Mouse (Mus musculus) midbrain, embryonic 15.5 days (tissue): ENCODE results near the gene Cdca5. TPM values are rescaled to one million over a fixed set of nuclear protein-coding genes. Genes with fewer than 3 reads are reported as not detected.
"Not testable (repeated sequence)": the region's sequence is repeated elsewhere in the genome, so short reads cannot be mapped to it uniquely, and the experiment has no call there.

Experiments used
- ATAC-seq: fragments of 200-750 bp; cut with Nextera tagmentation; replicated peaks from 2 replicates; pipeline ENCODE4 v1.8.0; 2017; ENCODE audit warnings: moderate TSS enrichment
- H3K27ac ChIP-seq: fragments of 300-500 bp; sonication (generic); 2 replicates; pipeline ENCODE4 v1.5.1; 2015; ENCODE audit warnings: mild to moderate bottlenecking, inconsistent platforms
- H3K27me3 ChIP-seq: fragments of 300-500 bp; sonication (generic); replicated peaks from 2 replicates; pipeline ENCODE4 v1.6.1; 2015; ENCODE audit warnings: inconsistent platforms
- H3K36me3 ChIP-seq: fragments of 300-500 bp; sonication (generic); replicated peaks from 2 replicates; pipeline ENCODE4 v1.6.1; 2015; ENCODE audit warnings: inconsistent platforms
- H3K4me1 ChIP-seq: fragments of 300-500 bp; sonication (generic); 2 replicates; pipeline ENCODE4 v1.6.1; 2015; ENCODE audit warnings: inconsistent platforms
- H3K4me2 ChIP-seq: fragments of 300-500 bp; sonication (generic); 2 replicates; pipeline ENCODE4 v1.6.1; 2015; ENCODE audit warnings: inconsistent platforms, mild to moderate bottlenecking, moderate library complexity
- H3K4me3 ChIP-seq: fragments of 300-500 bp; sonication (generic); 2 replicates; pipeline ENCODE4 v1.5.1; 2015; ENCODE audit warnings: mild to moderate bottlenecking, inconsistent platforms
- H3K9ac ChIP-seq: fragments of 300-500 bp; sonication (generic); 2 replicates; pipeline ENCODE4 v1.6.1; 2015; ENCODE audit warnings: mild to moderate bottlenecking, inconsistent platforms
- H3K9me3 ChIP-seq: fragments of 300-500 bp; sonication (generic); 2 replicates; pipeline ENCODE4 v1.6.1; 2016; ENCODE audit warnings: inconsistent platforms
- WGBS: fragments of 180-500 bp; shearing (Covaris S2); methylation state at CpG from one replicate; pipeline ENCODE4 v1.1.7; 2015; ENCODE audit warnings: mixed read lengths; 5-methylcytosine and 5-hydroxymethylcytosine counted together
- polyA plus RNA-seq: library from polyadenylated mRNA; unstranded; fragments of >200 nt; fragmentation: Nextera tagmentation; extraction: Ambion mirVana; gene quantifications from 2 replicates; pipeline ENCODE4 v1.2.1, GENCODE M21; 2015

Cdca5 gene
- polyA plus RNA-seq, 1 experiment from 2014 or later, result 5.1 TPM

GRCm38 (mm10) chr19:6118677-6119185 lies 33.9 kb downstream of the Cdca5 start:
- Histone ChIP-seq H3K4me2 (peak overlapping the region; percentile 94), H3K4me3 (peak overlapping the region; percentile 71), H3K9me3 (no peaks in the 10 kb centered on the region), H3K9ac (peak overlapping the region; percentile 75), H3K4me1 (peaks cover 29% of the 10 kb centered on the region), H3K27me3 (no peaks in the 10 kb centered on the region), H3K36me3 (peaks cover 16% of the 10 kb centered on the region), H3K27ac (peak overlapping the region; percentile 93)
- WGBS, result 2% methylated on average over 8 of the region's 8 CpGs
- ATAC-seq, result peak; percentile 61

- no peak overlapping the region for H3K9ac ChIP-seq
- H3K27ac ChIP-seq, result no peak overlapping the region
- peaks cover 27% of the 10 kb centered on the region for H3K4me1 ChIP-seq
- H3K9me3 ChIP-seq, result no peaks in the 10 kb centered on the region
- H3K36me3 ChIP-seq, result no peaks in the 10 kb centered on the region; the same call in 1 of the 2 replicates
- no peak overlapping the region for H3K4me2 ChIP-seq
- 32% methylated on average over 19 of the region's 19 CpGs for WGBS
- no peak overlapping the region for H3K4me3 ChIP-seq
- no peaks in the 10 kb centered on the region for H3K27me3 ChIP-seq
- no peak for ATAC-seq
Observed at GRCm38 (mm10) chr19:6121761-6122160, 37.0 kb downstream of the Cdca5 start.

GRCm38 (mm10) chr19:6123330-6123729 lies 38.5 kb downstream of the Cdca5 start:
- Histone ChIP-seq H3K36me3 (no peaks in the 10 kb centered on the region; the same call in 1 of the 2 replicates), H3K9ac (no peak overlapping the region), H3K4me2 (no peak overlapping the region), H3K9me3 (no peaks in the 10 kb centered on the region), H3K4me1 (peaks cover 20% of the 10 kb centered on the region), H3K27ac (no peak overlapping the region), H3K4me3 (no peak overlapping the region), H3K27me3 (no peaks in the 10 kb centered on the region)
- 75% methylated on average over 8 of the region's 8 CpGs for WGBS
- ATAC-seq, result no peak

- peaks cover 13% of the 10 kb centered on the region for H3K4me1 ChIP-seq
- no peaks in the 10 kb centered on the region for H3K9me3 ChIP-seq
- no peak overlapping the region for H3K4me3 ChIP-seq
- no peaks in the 10 kb centered on the region for H3K27me3 ChIP-seq
- no peak overlapping the region for H3K27ac ChIP-seq
- H3K4me2 ChIP-seq, result no peak overlapping the region
- 72% methylated on average over 2 of the region's 2 CpGs for WGBS
- no peak for ATAC-seq
- no peak overlapping the region for H3K9ac ChIP-seq
- H3K36me3 ChIP-seq, result no peaks in the 10 kb centered on the region; the same call in 1 of the 2 replicates
Observed at GRCm38 (mm10) chr19:6124898-6125297, 40.1 kb downstream of the Cdca5 start.

GRCm38 (mm10) chr19:6126289-6126688 lies 41.5 kb downstream of the Cdca5 start:
- H3K27me3 ChIP-seq, result no peaks in the 10 kb centered on the region
- H3K4me1 ChIP-seq, result peaks cover 12% of the 10 kb centered on the region
- 24% methylated on average over 4 of the region's 4 CpGs for WGBS
- no peak overlapping the region for H3K9ac ChIP-seq
- H3K4me3 ChIP-seq, result no peak overlapping the region
- ATAC-seq, result no peak
- no peak overlapping the region for H3K4me2 ChIP-seq
- H3K36me3 ChIP-seq, result no peaks in the 10 kb centered on the region
- no peak overlapping the region for H3K27ac ChIP-seq
- no peaks in the 10 kb centered on the region for H3K9me3 ChIP-seq

- H3K4me3 ChIP-seq, result peak overlapping the region; percentile 55
- H3K36me3 ChIP-seq, result no peaks in the 10 kb centered on the region
- H3K9me3 ChIP-seq, result no peaks in the 10 kb centered on the region
- 73% methylated on average over 10 of the region's 10 CpGs for WGBS
- peaks cover 12% of the 10 kb centered on the region for H3K4me1 ChIP-seq
- ATAC-seq, result no peak
- H3K4me2 ChIP-seq, result peak overlapping the region; percentile 56
- peak overlapping the region; percentile 93 for H3K27ac ChIP-seq
- H3K9ac ChIP-seq, result 0 out of 2 replicates have a peak overlapping the region, but pooled peaks have one; percentile 67
- no peaks in the 10 kb centered on the region for H3K27me3 ChIP-seq
Observed at GRCm38 (mm10) chr19:6126789-6127580, 42.2 kb downstream of the Cdca5 start.

GRCm38 (mm10) chr19:6127760-6128341 lies 43.1 kb downstream of the Cdca5 start, which contains the start of gene Snx15:
Snx15 (minus strand) TSS chr19:6128304.
- no peaks in the 10 kb centered on the region for H3K9me3 ChIP-seq
- no peaks in the 10 kb centered on the region for H3K36me3 ChIP-seq
- H3K4me3 ChIP-seq, result peak within 1 kb of the TSS; percentile 55
- under 1% methylated on average over 32 of the region's 32 CpGs for WGBS
- no peaks in the 10 kb centered on the region for H3K27me3 ChIP-seq
- peak within 1 kb of the TSS; percentile 56 for H3K4me2 ChIP-seq
- peak within 1 kb of the TSS; percentile 93 for H3K27ac ChIP-seq
- H3K9ac ChIP-seq, result peak within 1 kb of the TSS; percentile 67
- H3K4me1 ChIP-seq, result peaks cover 12% of the 10 kb centered on the region
- ATAC-seq, result peak; percentile 95

GRCm38 (mm10) chr19:6130414-6131128 lies 45.8 kb downstream of the Cdca5 start:
- not testable (repeated sequence) for H3K36me3 ChIP-seq, H3K4me2 ChIP-seq, H3K27ac ChIP-seq, ATAC-seq, H3K27me3 ChIP-seq, H3K4me3 ChIP-seq, H3K9ac ChIP-seq, H3K9me3 ChIP-seq
- H3K4me1 ChIP-seq, result peaks cover 12% of the 10 kb centered on the region
- WGBS, result 81% methylated on average over 7 of the region's 7 CpGs

GRCm38 (mm10) chr19:6132171-6132827 lies 47.5 kb downstream of the Cdca5 start:
- WGBS, result 89% methylated on average over 7 of the region's 7 CpGs
- H3K4me1 ChIP-seq, result peaks cover 8% of the 10 kb centered on the region
- H3K9ac ChIP-seq, result no peak overlapping the region
- ATAC-seq, result no peak
- peaks cover 11% of the 10 kb centered on the region; the same call in 1 of the 2 replicates for H3K36me3 ChIP-seq
- H3K9me3 ChIP-seq, result no peaks in the 10 kb centered on the region
- H3K27ac ChIP-seq, result no peak overlapping the region
- H3K4me3 ChIP-seq, result no peak overlapping the region
- no peak overlapping the region for H3K4me2 ChIP-seq
- H3K27me3 ChIP-seq, result no peaks in the 10 kb centered on the region

- not testable (repeated sequence) for H3K9me3 ChIP-seq, ATAC-seq
Observed at GRCm38 (mm10) chr19:6133197-6133596, 48.4 kb downstream of the Cdca5 start.

GRCm38 (mm10) chr19:6136397-6136796 lies 51.6 kb downstream of the Cdca5 start:
- H3K4me1 ChIP-seq, result peaks cover 10% of the 10 kb centered on the region
- WGBS, result 75% methylated on average over 3 of the region's 3 CpGs
- H3K27ac ChIP-seq, result no peak overlapping the region
- H3K4me2 ChIP-seq, result no peak overlapping the region
- no peak overlapping the region for H3K4me3 ChIP-seq
- peaks cover 12% of the 10 kb centered on the region; the same call in 1 of the 2 replicates for H3K36me3 ChIP-seq
- H3K27me3 ChIP-seq, result no peaks in the 10 kb centered on the region
- H3K9me3 ChIP-seq, result no peaks in the 10 kb centered on the region
- no peak for ATAC-seq
- no peak overlapping the region for H3K9ac ChIP-seq

More at GRCm38 (mm10) chr19:6133197-6133596, 48.4 kb downstream of the Cdca5 start:
- H3K4me1 ChIP-seq, H3K4me2 ChIP-seq, H3K4me3 ChIP-seq, H3K27ac ChIP-seq, H3K9ac ChIP-seq, H3K27me3 ChIP-seq: not testable (repeated sequence)
- 37% methylated on average over 1 of the region's 1 CpGs for WGBS
- H3K36me3 ChIP-seq, result peaks cover 12% of the 10 kb centered on the region; the same call in 1 of the 2 replicates
